Mouse (Mus musculus): ENCODE data around the gene Mmgt2. TPM values are rescaled to one million over a fixed set of nuclear protein-coding genes. Genes with fewer than 3 reads are reported as not detected.

Mmgt2 gene
- polyA plus RNA-seq, 1 experiment from 2014 or later: 42.7 TPM

DNA sequence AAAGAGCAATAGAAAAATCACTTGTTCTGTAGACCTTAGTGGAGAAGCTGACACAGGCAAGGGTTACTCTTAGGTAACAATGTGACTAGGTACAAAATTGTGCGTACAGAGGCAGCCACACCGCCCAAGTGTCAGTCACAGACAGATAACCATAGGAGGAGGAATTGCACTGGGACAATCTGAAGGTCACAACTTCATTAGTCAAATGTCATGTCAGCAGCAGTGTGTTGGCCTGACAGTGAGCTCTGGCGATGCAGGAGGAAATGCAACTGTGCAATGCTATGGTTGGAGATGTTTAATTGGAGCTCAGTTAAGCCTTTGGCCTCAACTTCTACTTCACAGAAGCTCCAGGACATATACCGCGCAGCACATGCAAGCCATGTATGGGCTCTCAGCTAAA is 62.2 kb downstream of the Mmgt2 start:
- Histone ChIP-seq H3K4me2 (no peak overlapping the region), H3K9ac (no peak overlapping the region), H3K27me3 (ENCODE audit: insufficient read depth, low read length) (no peaks in the 10 kb centered on the region), H3K27ac (ENCODE audit: low read depth) (no peak overlapping the region), H3K4me1 (ENCODE audit: insufficient read depth) (no peaks in the 10 kb centered on the region), H3K4me3 (ENCODE audit: low read depth, low read length) (no peak overlapping the region), H3K9me3 (ENCODE audit: low read depth, low read length) (no peaks in the 10 kb centered on the region), H3K36me3 (ENCODE audit: insufficient read depth) (peaks cover 16% of the 10 kb centered on the region; the same call in 1 of the 2 replicates)
- WGBS: 71% methylated on average over 5 of the region's 5 CpGs
- ATAC-seq (ENCODE audit: insufficient read depth) (no peak), DNase-seq (no peak)
- no peak for TF ChIP-seq CTCF (IDR thresholded peaks at IDR 0.05; ENCODE audit: low read depth)

Other genes with a start within 250 kb of the Mmgt2 start
- 9.6 and 11.5 TPM in 2 replicates for gene Pigl, start 190.2 kb upstream of the Mmgt2 start, polyA plus RNA-seq (2014; fragmentation: Nextera tagmentation; extraction: Ambion mirVana)
- 177 TPM in 2 replicates for gene Ncor1, start 190.1 kb upstream of the Mmgt2 start, polyA plus RNA-seq (2014; fragmentation: Nextera tagmentation; extraction: Ambion mirVana)
- gene Cenpv, start 109.4 kb upstream of the Mmgt2 start, polyA plus RNA-seq (2014; fragmentation: Nextera tagmentation; extraction: Ambion mirVana): 18.2 and 18.9 TPM in 2 replicates
- gene Ubb, start 97.5 kb upstream of the Mmgt2 start, polyA plus RNA-seq (2014; fragmentation: Nextera tagmentation; extraction: Ambion mirVana): 2,928 and 2,952 TPM in 2 replicates
- 3.9 and 4.2 TPM in 2 replicates for gene Trpv2, start 74.2 kb upstream of the Mmgt2 start, polyA plus RNA-seq (2014; fragmentation: Nextera tagmentation; extraction: Ambion mirVana)
- gene Lrrc75a, start 141 bp upstream of the Mmgt2 start, polyA plus RNA-seq (2014; fragmentation: Nextera tagmentation; extraction: Ambion mirVana): 14.1 and 16.4 TPM in 2 replicates
- gene Zfp287, start 83.2 kb downstream of the Mmgt2 start, polyA plus RNA-seq (2014; fragmentation: Nextera tagmentation; extraction: Ambion mirVana): 7.9 and 9.0 TPM in 2 replicates
- not detected in 2 replicates for gene Gm10428, start 104.4 kb downstream of the Mmgt2 start, polyA plus RNA-seq (2014; fragmentation: Nextera tagmentation; extraction: Ambion mirVana)
- 17.3 and 21.3 TPM in 2 replicates for gene Zfp286, start 140.8 kb downstream of the Mmgt2 start, polyA plus RNA-seq (2014; fragmentation: Nextera tagmentation; extraction: Ambion mirVana)
- gene Trim16, start 171.6 kb downstream of the Mmgt2 start, polyA plus RNA-seq (2014; fragmentation: Nextera tagmentation; extraction: Ambion mirVana): 18.0 and 20.4 TPM in 2 replicates
- gene Fbxw10, start 198.4 kb downstream of the Mmgt2 start, polyA plus RNA-seq (2014; fragmentation: Nextera tagmentation; extraction: Ambion mirVana): 0.24 and 0.30 TPM in 2 replicates
- 55.3 and 57.7 TPM in 2 replicates for gene Tvp23b, start 230.8 kb downstream of the Mmgt2 start, polyA plus RNA-seq (2014; fragmentation: Nextera tagmentation; extraction: Ambion mirVana)